Mouse (Mus musculus) kidney, adult 2 months (tissue): ENCODE measurements at regions not wholly inside any gene's neighbourhood (a gene's known extent, or its start where the extent isn't known, plus 50 kb on each side); places are given as distances from the start of the nearest gene placed in this dataset.

ENCODE experiments used
- CTCF ChIP-seq: fragments of 200-500 bp; conservative IDR thresholded peaks from 2 replicates; pipeline ENCODE4 v1.5.1; 2011; ENCODE audit warnings: low read depth, mild to moderate bottlenecking, control low read depth, low read length, moderate library complexity, mixed read lengths; ENCODE audit not compliant: insufficient read depth, insufficient read length
- POLR2A ChIP-seq: fragments of 200-500 bp; IDR thresholded peaks from one replicate; pipeline ENCODE4 v1.6.1; 2011; ENCODE audit warnings: low read depth, low read length, control low read depth

DNA sequence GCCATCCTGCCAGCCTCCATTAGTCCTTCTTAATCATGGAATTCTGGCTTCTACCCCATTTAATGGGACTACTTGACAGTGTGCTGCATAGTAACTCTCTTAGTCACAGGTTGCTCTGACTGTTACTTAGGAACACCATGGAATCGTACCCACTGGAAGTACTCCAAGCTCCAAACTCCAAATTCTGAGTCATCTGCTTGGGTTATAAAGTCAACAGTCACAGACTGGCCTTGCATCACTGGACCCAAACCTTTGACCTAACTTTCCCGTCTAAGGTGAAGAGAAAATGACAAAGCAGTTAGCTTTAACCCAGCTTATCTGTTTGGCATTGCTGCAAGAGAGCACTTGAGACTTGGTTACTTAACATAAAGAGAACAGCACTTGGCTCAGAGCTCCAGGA is 126.9 kb downstream of the Zfp365 start:
- no peak for TF ChIP-seq CTCF
- no peak for TF ChIP-seq POLR2A
